Mouse (Mus musculus) forebrain, postnatal 0 days (tissue): ENCODE data around the gene Slc16a7. TPM values are rescaled to one million over a fixed set of nuclear protein-coding genes. Genes with fewer than 3 reads are reported as not detected.

Source experiments
- ATAC-seq: fragments of 200-750 bp; cut with Nextera tagmentation; 2 replicates; pipeline ENCODE4 v1.8.0; 2017; ENCODE audit warnings: mild to moderate bottlenecking, moderate library complexity
- DNase-seq: peaks from one replicate; pipeline ENCODE4 v3.0.0-alpha.2; 2015
- H3K27ac ChIP-seq: fragments of 300-500 bp; sonication (generic); 2 replicates; pipeline ENCODE4 v1.5.1; 2014; ENCODE audit warnings: low read depth, mild to moderate bottlenecking, antibody characterized with exemption, low read length, moderate library complexity, mixed read lengths
- H3K27me3 ChIP-seq: fragments of 300-500 bp; sonication (generic); 2 replicates; pipeline ENCODE4 v1.6.1; 2014; ENCODE audit warnings: mild to moderate bottlenecking, low read length, mixed read lengths; ENCODE audit not compliant: insufficient read depth
- H3K36me3 ChIP-seq: fragments of 300-500 bp; sonication (generic); 2 replicates; pipeline ENCODE4 v1.6.1; 2014; ENCODE audit warnings: mild to moderate bottlenecking, moderate library complexity; ENCODE audit not compliant: insufficient read depth
- H3K4me1 ChIP-seq: fragments of 300-500 bp; sonication (generic); 2 replicates; pipeline ENCODE4 v1.6.1; 2014; ENCODE audit warnings: antibody characterized with exemption; ENCODE audit not compliant: insufficient read depth
- H3K4me2 ChIP-seq: fragments of 300-500 bp; sonication (generic); 2 replicates; pipeline ENCODE4 v1.6.1; 2014; ENCODE audit warnings: low read depth, mild to moderate bottlenecking, moderate library complexity
- H3K4me3 ChIP-seq: fragments of 300-500 bp; sonication (generic); 2 replicates; pipeline ENCODE4 v1.5.1; 2014; ENCODE audit warnings: low read depth, low read length, mixed read lengths
- H3K9ac ChIP-seq: fragments of 300-500 bp; sonication (generic); 2 replicates; pipeline ENCODE4 v1.6.1; 2014; ENCODE audit warnings: mild to moderate bottlenecking
- H3K9me3 ChIP-seq: fragments of 300-500 bp; sonication (generic); 2 replicates; pipeline ENCODE4 v1.6.1; 2016; ENCODE audit warnings: low read length
- CTCF ChIP-seq: sonication (generic); IDR thresholded peaks from 2 replicates; pipeline ENCODE4 v1.5.1; 2016; ENCODE audit warnings: antibody characterized with exemption, control low read depth, low read depth
- WGBS: fragments of 180-500 bp; shearing (Covaris S2); extraction: QIAGEN DNeasy Blood & Tissue Kit; methylation state at CpG from one replicate; pipeline ENCODE4 v1.1.7; 2014; 5-methylcytosine and 5-hydroxymethylcytosine counted together
- polyA plus RNA-seq: library from polyadenylated mRNA; unstranded; fragments of >200 nt; fragmentation: Nextera tagmentation; extraction: Ambion mirVana; gene quantifications from 2 replicates; pipeline ENCODE4 v1.2.1, GENCODE M21; 2015
- total RNA-seq: library from RNA; depleted of rRNA; stranded (reverse); fragments of >200 nt; gene quantifications from 2 replicates; pipeline ENCODE4 v1.2.3, GENCODE M21; 2014; rRNA removed

The Slc16a7 gene
- total RNA-seq (22.7 and 27.0 TPM in 2 replicates), polyA plus RNA-seq (7.6 and 8.9 TPM in 2 replicates)

GRCm38 (mm10) chr10:125388876-125389786, at the start of gene Slc16a7:
Slc16a7 (minus strand) TSS chr10:125389465.
- WGBS: 2% methylated on average over 58 of the region's 67 CpGs
- H3K9ac ChIP-seq: peak within 1 kb of the TSS; percentile 92
- peak within 1 kb of the TSS; percentile 60 for H3K4me2 ChIP-seq
- peak; percentile 95 for ATAC-seq
- TF ChIP-seq CTCF: peak; percentile 71
- peak; percentile 90 for DNase-seq
- peak within 1 kb of the TSS; percentile 94 for H3K27ac ChIP-seq
- no peaks in the 10 kb centered on the region for H3K9me3 ChIP-seq
- H3K36me3 ChIP-seq: no peaks in the 10 kb centered on the region
- H3K4me3 ChIP-seq: peak within 1 kb of the TSS; percentile 79
- no peaks in the 10 kb centered on the region for H3K27me3 ChIP-seq
- 0 out of 2 replicates have a peak, but pooled peaks cover 5% of the 10 kb centered on the region for H3K4me1 ChIP-seq

- no peak for DNase-seq
- WGBS: 78% methylated on average over 6 of the region's 6 CpGs
- no peak for ATAC-seq
Measured at GRCm38 (mm10) chr10:125418795-125419194, 29.5 kb upstream of the Slc16a7 start.

GRCm38 (mm10) chr10:125399796-125400195, 10.5 kb upstream of the Slc16a7 start:
- no peak overlapping the region for H3K4me3 ChIP-seq
- H3K36me3 ChIP-seq: no peaks in the 10 kb centered on the region
- no peaks in the 10 kb centered on the region for H3K27me3 ChIP-seq
- no peaks in the 10 kb centered on the region for H3K4me1 ChIP-seq
- H3K9me3 ChIP-seq: no peaks in the 10 kb centered on the region
- ATAC-seq: no peak
- no peak overlapping the region for H3K4me2 ChIP-seq
- no peak overlapping the region for H3K9ac ChIP-seq
- 88% methylated on average over 4 of the region's 4 CpGs for WGBS
- no peak for DNase-seq
- TF ChIP-seq CTCF: no peak
- no peak overlapping the region for H3K27ac ChIP-seq

More at GRCm38 (mm10) chr10:125418795-125419194, 29.5 kb upstream of the Slc16a7 start:
- Histone ChIP-seq H3K27ac (no peak overlapping the region), H3K36me3 (no peaks in the 10 kb centered on the region), H3K27me3 (no peaks in the 10 kb centered on the region), H3K9me3 (no peaks in the 10 kb centered on the region), H3K4me3 (no peak overlapping the region), H3K9ac (no peak overlapping the region), H3K4me2 (no peak overlapping the region), H3K4me1 (no peaks in the 10 kb centered on the region)
- TF ChIP-seq CTCF: no peak

- Histone ChIP-seq H3K36me3 (no peaks in the 10 kb centered on the region), H3K4me1 (0 out of 2 replicates have a peak, but pooled peaks cover 5% of the 10 kb centered on the region), H3K27ac (peak overlapping the region; percentile 94), H3K9ac (peak overlapping the region; percentile 92; the same call in 1 of the 2 replicates), H3K4me2 (peak overlapping the region; percentile 60), H3K4me3 (peak overlapping the region; percentile 79), H3K9me3 (no peaks in the 10 kb centered on the region), H3K27me3 (no peaks in the 10 kb centered on the region)
- ATAC-seq (no peak), DNase-seq (no peak)
- WGBS: 85% methylated on average over 6 of the region's 6 CpGs
- TF ChIP-seq CTCF: no peak
Measured at GRCm38 (mm10) chr10:125390011-125390410, 746 bp upstream of the Slc16a7 start.

GRCm38 (mm10) chr10:125388481-125388875, 787 bp downstream of the Slc16a7 start:
- WGBS: 21% methylated on average over 7 of the region's 7 CpGs
- Histone ChIP-seq H3K36me3 (no peaks in the 10 kb centered on the region), H3K4me3 (peak overlapping the region; percentile 79), H3K4me2 (peak overlapping the region; percentile 60), H3K9me3 (no peaks in the 10 kb centered on the region), H3K27ac (peak overlapping the region; percentile 94), H3K27me3 (no peaks in the 10 kb centered on the region), H3K9ac (peak overlapping the region; percentile 92), H3K4me1 (0 out of 2 replicates have a peak, but pooled peaks cover 5% of the 10 kb centered on the region)
- ATAC-seq: no peak
- peak; percentile 61 for DNase-seq
- no peak for TF ChIP-seq CTCF

- H3K27me3 ChIP-seq: no peaks in the 10 kb centered on the region
- H3K27ac ChIP-seq: peak overlapping the region; percentile 70
- no peak for TF ChIP-seq CTCF
- peak; percentile 50 for DNase-seq
- H3K4me3 ChIP-seq: peak overlapping the region; percentile 79
- ATAC-seq: no peak
- H3K36me3 ChIP-seq: no peaks in the 10 kb centered on the region
- no peaks in the 10 kb centered on the region for H3K9me3 ChIP-seq
- 0 out of 2 replicates have a peak, but pooled peaks cover 5% of the 10 kb centered on the region for H3K4me1 ChIP-seq
- H3K9ac ChIP-seq: peak overlapping the region; percentile 45
- H3K4me2 ChIP-seq: peak overlapping the region; percentile 60
- WGBS: 31% methylated on average over 14 of the region's 14 CpGs
Measured at GRCm38 (mm10) chr10:125387782-125388415, 1.4 kb downstream of the Slc16a7 start.
